Mouse (Mus musculus) kidney, adult 2 months (tissue): ENCODE measurements around the gene Meis2. TPM values are rescaled to one million over a fixed set of nuclear protein-coding genes. Genes with fewer than 3 reads are reported as not detected.

ENCODE experiments used
- DNase-seq: peaks from one replicate; pipeline ENCODE4 v3.0.0; 2021
- H3K27ac ChIP-seq: fragments of 200-500 bp; 2 replicates; pipeline ENCODE4 v1.5.1; 2012; ENCODE audit warnings: low read depth, low read length, control low read depth, inconsistent platforms; ENCODE audit not compliant: insufficient read depth
- H3K27me3 ChIP-seq: fragments of 200-500 bp; replicated peaks from 2 replicates; pipeline ENCODE4 v1.6.1; 2012; ENCODE audit warnings: mild to moderate bottlenecking, moderate library complexity, low read length, inconsistent platforms; ENCODE audit not compliant: control insufficient read depth, insufficient read depth
- H3K36me3 ChIP-seq: fragments of 200-500 bp; 2 replicates; pipeline ENCODE4 v1.6.1; 2012; ENCODE audit warnings: mild to moderate bottlenecking, moderate library complexity, low read length, inconsistent platforms; ENCODE audit not compliant: control insufficient read depth, insufficient read depth
- H3K4me1 ChIP-seq: fragments of 200-500 bp; 2 replicates; pipeline ENCODE4 v1.6.1; 2011; ENCODE audit warnings: low read length; ENCODE audit not compliant: control insufficient read depth, insufficient read depth
- H3K4me3 ChIP-seq: fragments of 200-500 bp; 2 replicates; pipeline ENCODE4 v1.5.1; 2011; ENCODE audit warnings: mild to moderate bottlenecking, low read depth, low read length, control low read depth; ENCODE audit not compliant: insufficient read depth
- CTCF ChIP-seq: fragments of 200-500 bp; conservative IDR thresholded peaks from 2 replicates; pipeline ENCODE4 v1.5.1; 2011; ENCODE audit warnings: low read depth, mild to moderate bottlenecking, control low read depth, low read length, moderate library complexity, mixed read lengths; ENCODE audit not compliant: insufficient read depth, insufficient read length
- POLR2A ChIP-seq: fragments of 200-500 bp; IDR thresholded peaks from one replicate; pipeline ENCODE4 v1.6.1; 2011; ENCODE audit warnings: low read depth, low read length, control low read depth
- WGBS: fragments of 180-500 bp; shearing (Covaris S2); methylation state at CpG from one replicate; pipeline ENCODE4 v1.1.7; 2018; 5-methylcytosine and 5-hydroxymethylcytosine counted together
- polyA plus RNA-seq: library from polyadenylated mRNA; depleted of rRNA; stranded (reverse); fragments of >200 nt; gene quantifications from 2 replicates; pipeline ENCODE4 v1.2.3, GENCODE M21; 2012

The Meis2 gene
- polyA plus RNA-seq, 1 experiment = 32.2 TPM

DNA sequence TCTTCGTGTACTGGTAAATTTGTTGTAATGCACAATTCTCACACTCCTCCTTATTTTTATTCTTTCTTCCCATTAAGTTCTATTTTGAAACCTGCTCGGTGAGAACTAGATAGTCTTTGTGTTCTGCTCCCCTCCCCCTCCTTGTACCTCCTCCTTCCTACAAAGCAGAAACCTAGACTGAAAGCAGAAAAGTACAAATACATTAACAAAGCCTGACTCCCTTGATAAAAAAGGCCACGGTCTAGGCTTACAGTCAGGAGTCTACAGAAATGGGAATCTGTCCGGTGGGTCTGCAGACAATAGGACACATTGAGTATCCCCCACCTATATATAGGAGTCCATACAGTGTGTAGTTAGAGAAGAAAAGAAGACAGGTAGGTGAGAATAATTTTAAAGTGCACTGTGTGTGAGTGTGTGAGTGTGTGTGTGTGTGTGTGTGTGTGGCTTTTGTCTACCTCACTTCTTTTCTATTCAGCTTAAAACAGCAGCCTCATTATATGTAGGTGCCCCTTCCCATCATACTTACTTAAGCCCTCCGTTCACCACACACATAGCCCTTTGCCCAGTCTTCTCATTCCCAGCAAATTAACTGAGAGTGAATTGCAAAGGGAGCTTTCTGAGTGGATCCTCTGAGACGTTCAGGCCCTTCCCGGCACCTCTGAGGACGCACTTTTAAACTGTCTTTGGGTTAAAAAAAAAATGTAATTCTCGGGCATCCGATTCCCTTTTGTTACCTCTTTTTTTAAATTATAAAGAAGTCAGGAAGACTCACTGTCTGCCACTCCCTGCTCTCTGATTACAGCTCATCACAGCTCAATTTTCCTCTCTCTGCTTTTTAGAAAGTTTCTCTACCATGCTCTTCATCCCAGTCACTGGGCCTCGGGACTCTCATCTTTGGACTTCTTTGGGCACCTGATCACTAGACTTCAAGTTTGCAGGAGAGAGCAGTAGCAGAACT is 208.2 kb downstream of the Meis2 start:
- TF ChIP-seq CTCF (no peak), POLR2A (no peak)
- Histone ChIP-seq H3K36me3 (no peaks in the 10 kb centered on the region), H3K4me3 (no peak overlapping the region), H3K27ac (peak overlapping the region; percentile 59; the same call in 1 of the 2 replicates), H3K27me3 (peaks cover 10% of the 10 kb centered on the region), H3K4me1 (peaks cover 3% of the 10 kb centered on the region; the same call in 1 of the 2 replicates)
- 32% methylated on average over 11 of the region's 11 CpGs for WGBS
- peak; percentile 39 for DNase-seq

GRCm38 (mm10) chr2:115856401-115857073 is 209.1 kb downstream of the Meis2 start:
- 4% methylated on average over 13 of the region's 13 CpGs for WGBS
- no peak overlapping the region for H3K27ac ChIP-seq
- no peak for DNase-seq
- H3K36me3 ChIP-seq = no peaks in the 10 kb centered on the region
- TF ChIP-seq CTCF (no peak), POLR2A (no peak)
- peak overlapping the region; percentile 17; the same call in 1 of the 2 replicates for H3K4me3 ChIP-seq
- H3K4me1 ChIP-seq = peaks cover 3% of the 10 kb centered on the region; the same call in 1 of the 2 replicates
- peaks cover 10% of the 10 kb centered on the region for H3K27me3 ChIP-seq

GRCm38 (mm10) chr2:115855511-115856400 is 209.9 kb downstream of the Meis2 start:
- H3K36me3 ChIP-seq = no peaks in the 10 kb centered on the region
- peaks cover 3% of the 10 kb centered on the region; the same call in 1 of the 2 replicates for H3K4me1 ChIP-seq
- peaks cover 10% of the 10 kb centered on the region for H3K27me3 ChIP-seq
- H3K27ac ChIP-seq = no peak overlapping the region
- TF ChIP-seq POLR2A (no peak), CTCF (peak; percentile 70)
- peak; percentile 90 for DNase-seq
- no peak overlapping the region for H3K4me3 ChIP-seq
- WGBS = 2% methylated on average over 33 of the region's 33 CpGs

- TF ChIP-seq POLR2A = no peak
- WGBS = 14% methylated on average over 25 of the region's 25 CpGs
- Histone ChIP-seq H3K36me3 (no peaks in the 10 kb centered on the region), H3K27ac (peak overlapping the region; percentile 48; the same call in 1 of the 2 replicates), H3K4me3 (peak overlapping the region; percentile 45; the same call in 1 of the 2 replicates), H3K27me3 (peaks cover 10% of the 10 kb centered on the region), H3K4me1 (peaks cover 3% of the 10 kb centered on the region; the same call in 1 of the 2 replicates)
- peak; percentile 35 for DNase-seq
Measured at GRCm38 (mm10) chr2:115854828-115855311, 210.8 kb downstream of the Meis2 start.

GRCm38 (mm10) chr2:115854007-115854827 is 211.4 kb downstream of the Meis2 start:
- Histone ChIP-seq H3K4me1 (peaks cover 3% of the 10 kb centered on the region; the same call in 1 of the 2 replicates), H3K4me3 (peak overlapping the region; percentile 45; the same call in 1 of the 2 replicates), H3K36me3 (no peaks in the 10 kb centered on the region), H3K27ac (0 out of 2 replicates have a peak overlapping the region, but pooled peaks have one; percentile 48), H3K27me3 (peaks cover 9% of the 10 kb centered on the region)
- TF ChIP-seq CTCF (no peak), POLR2A (no peak)
- DNase-seq = no peak
- 33% methylated on average over 14 of the region's 14 CpGs for WGBS
